Mouse (Mus musculus) midbrain, embryonic 15.5 days (tissue): Measurements from ENCODE around the gene Hk2. TPM values are rescaled to one million over a fixed set of nuclear protein-coding genes. Genes with fewer than 3 reads are reported as not detected.

ENCODE experiments used
- ATAC-seq: fragments of 200-750 bp; cut with Nextera tagmentation; replicated peaks from 2 replicates; pipeline ENCODE4 v1.8.0; 2017; ENCODE audit warnings: moderate TSS enrichment
- H3K27ac ChIP-seq: fragments of 300-500 bp; sonication (generic); 2 replicates; pipeline ENCODE4 v1.5.1; 2015; ENCODE audit warnings: mild to moderate bottlenecking, inconsistent platforms
- H3K27me3 ChIP-seq: fragments of 300-500 bp; sonication (generic); replicated peaks from 2 replicates; pipeline ENCODE4 v1.6.1; 2015; ENCODE audit warnings: inconsistent platforms
- H3K36me3 ChIP-seq: fragments of 300-500 bp; sonication (generic); replicated peaks from 2 replicates; pipeline ENCODE4 v1.6.1; 2015; ENCODE audit warnings: inconsistent platforms
- H3K4me1 ChIP-seq: fragments of 300-500 bp; sonication (generic); 2 replicates; pipeline ENCODE4 v1.6.1; 2015; ENCODE audit warnings: inconsistent platforms
- H3K4me2 ChIP-seq: fragments of 300-500 bp; sonication (generic); 2 replicates; pipeline ENCODE4 v1.6.1; 2015; ENCODE audit warnings: inconsistent platforms, mild to moderate bottlenecking, moderate library complexity
- H3K4me3 ChIP-seq: fragments of 300-500 bp; sonication (generic); 2 replicates; pipeline ENCODE4 v1.5.1; 2015; ENCODE audit warnings: mild to moderate bottlenecking, inconsistent platforms
- H3K9ac ChIP-seq: fragments of 300-500 bp; sonication (generic); 2 replicates; pipeline ENCODE4 v1.6.1; 2015; ENCODE audit warnings: mild to moderate bottlenecking, inconsistent platforms
- H3K9me3 ChIP-seq: fragments of 300-500 bp; sonication (generic); 2 replicates; pipeline ENCODE4 v1.6.1; 2016; ENCODE audit warnings: inconsistent platforms
- WGBS: fragments of 180-500 bp; shearing (Covaris S2); methylation state at CpG from one replicate; pipeline ENCODE4 v1.1.7; 2015; ENCODE audit warnings: mixed read lengths; 5-methylcytosine and 5-hydroxymethylcytosine counted together
- polyA plus RNA-seq: library from polyadenylated mRNA; unstranded; fragments of >200 nt; fragmentation: Nextera tagmentation; extraction: Ambion mirVana; gene quantifications from 2 replicates; pipeline ENCODE4 v1.2.1, GENCODE M21; 2015

Hk2 gene
- polyA plus RNA-seq: 2.2 and 2.8 TPM in 2 replicates

DNA sequence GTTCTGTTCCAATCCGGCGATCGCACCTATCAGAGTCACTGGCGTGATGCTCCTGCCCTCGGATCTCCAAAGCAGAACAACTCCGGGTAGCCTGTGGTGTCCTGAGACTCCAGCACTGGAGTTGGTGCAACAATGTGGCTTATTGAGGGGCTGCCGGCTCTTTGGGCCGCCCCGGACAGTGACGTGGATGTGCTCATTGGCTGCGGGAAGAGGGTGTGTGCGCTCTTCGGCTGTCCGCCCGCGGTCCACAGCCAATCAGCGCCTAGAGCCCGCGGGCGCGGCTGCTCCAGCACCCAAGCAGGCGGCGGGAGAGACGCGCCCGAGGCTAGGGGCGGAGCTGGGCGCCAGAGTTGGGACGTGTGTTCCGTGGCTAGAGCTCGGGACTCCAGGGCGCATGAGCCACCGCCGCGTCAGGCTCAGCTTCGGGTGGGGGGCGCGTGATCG is at the start of gene Hk2:
TSS of gene Hk2 (minus strand) at position 134 of the 444 bp plus-strand sequence.
- no peaks in the 10 kb centered on the region for H3K36me3 ChIP-seq
- peak within 1 kb of the TSS; percentile 34; the same call in 1 of the 2 replicates for H3K9ac ChIP-seq
- no peaks in the 10 kb centered on the region for H3K9me3 ChIP-seq
- H3K27me3 ChIP-seq: peaks cover 17% of the 10 kb centered on the region; the same call in 1 of the 2 replicates
- peak; percentile 95 for ATAC-seq
- peak within 1 kb of the TSS; percentile 53 for H3K4me3 ChIP-seq
- H3K27ac ChIP-seq: no peak within 1 kb of the TSS
- WGBS: under 1% methylated on average over 39 of the region's 39 CpGs
- peak within 1 kb of the TSS; percentile 99 for H3K4me2 ChIP-seq
- peaks cover 21% of the 10 kb centered on the region for H3K4me1 ChIP-seq

DNA sequence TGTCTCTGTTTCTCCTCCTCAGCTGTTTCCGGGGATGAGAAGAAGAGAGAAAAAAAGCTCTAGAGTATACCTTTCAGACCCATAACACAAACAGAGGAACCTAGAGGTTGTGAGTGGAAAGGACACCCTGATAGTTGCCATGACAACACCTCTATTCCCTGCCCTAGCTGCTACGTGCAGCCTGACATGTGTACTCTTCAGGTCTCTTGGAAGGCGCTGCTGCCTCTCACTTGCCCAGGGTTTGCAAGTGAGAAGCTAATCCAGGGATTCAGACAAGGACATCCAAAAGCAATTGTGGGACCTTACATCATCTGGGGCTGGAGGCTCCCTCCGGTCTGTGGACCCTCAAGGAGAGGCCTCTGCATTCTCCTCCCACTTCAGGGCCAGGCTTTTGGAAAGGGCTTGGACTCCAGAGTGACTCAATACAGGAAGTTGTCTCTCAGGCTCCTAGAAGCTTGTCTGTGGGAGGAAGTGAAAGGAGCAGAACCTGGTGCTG is 47.6 kb upstream of the Hk2 start:
- Histone ChIP-seq H3K4me1 (no peaks in the 10 kb centered on the region), H3K9ac (no peak overlapping the region), H3K4me2 (no peak overlapping the region), H3K4me3 (no peak overlapping the region), H3K27me3 (no peaks in the 10 kb centered on the region), H3K9me3 (no peaks in the 10 kb centered on the region), H3K27ac (no peak overlapping the region), H3K36me3 (no peaks in the 10 kb centered on the region)
- no peak for ATAC-seq
- WGBS: 46% methylated on average over 4 of the region's 4 CpGs

DNA sequence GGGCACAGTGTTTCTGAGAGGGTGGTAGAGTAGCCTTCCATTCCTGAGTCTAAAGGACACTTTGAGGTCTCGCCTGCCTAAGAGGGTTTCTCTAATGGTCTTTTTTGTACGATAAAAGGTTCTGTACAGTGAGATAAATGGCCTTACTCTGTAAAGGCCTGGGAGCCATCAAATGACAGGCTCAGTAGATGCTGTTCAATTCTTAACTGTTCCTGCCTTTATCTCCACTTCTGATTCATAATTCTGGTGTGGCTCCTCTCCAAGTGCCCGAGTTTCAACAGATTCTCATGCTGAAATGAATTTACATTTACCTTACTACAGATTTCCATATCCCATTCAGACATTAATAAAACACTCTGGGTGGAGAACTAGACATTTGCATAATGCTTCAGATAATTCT is 46.5 kb upstream of the Hk2 start:
- Histone ChIP-seq H3K9me3 (no peaks in the 10 kb centered on the region), H3K27ac (no peak overlapping the region), H3K4me1 (no peaks in the 10 kb centered on the region), H3K36me3 (no peaks in the 10 kb centered on the region), H3K27me3 (no peaks in the 10 kb centered on the region), H3K9ac (no peak overlapping the region), H3K4me3 (no peak overlapping the region), H3K4me2 (no peak overlapping the region)
- ATAC-seq: no peak
- WGBS: 64% methylated on average over 3 of the region's 3 CpGs

DNA sequence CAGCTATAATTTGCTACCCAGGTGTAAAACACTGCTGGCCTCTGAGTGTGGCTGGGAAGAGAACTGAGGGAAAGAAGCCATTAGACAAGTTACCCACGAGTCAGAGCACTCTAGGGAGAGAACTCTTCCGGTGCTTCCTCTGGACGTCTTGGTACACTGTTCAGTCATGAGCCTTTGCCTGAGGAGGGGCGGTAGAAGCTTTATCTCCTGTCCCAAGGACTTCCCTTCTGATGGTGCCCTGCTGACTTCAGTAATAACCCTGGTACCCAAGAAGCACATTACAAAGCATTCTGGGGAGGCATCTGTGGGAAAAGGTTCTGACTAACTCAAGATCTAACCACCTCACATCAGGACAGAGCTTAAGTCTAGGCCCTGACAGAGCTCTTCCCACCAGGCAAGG is 40.6 kb upstream of the Hk2 start:
- no peaks in the 10 kb centered on the region for H3K9me3 ChIP-seq
- WGBS: 83% methylated on average over 4 of the region's 4 CpGs
- H3K4me1 ChIP-seq: no peaks in the 10 kb centered on the region
- no peak overlapping the region for H3K27ac ChIP-seq
- no peak for ATAC-seq
- H3K4me3 ChIP-seq: no peak overlapping the region
- no peaks in the 10 kb centered on the region for H3K36me3 ChIP-seq
- H3K27me3 ChIP-seq: no peaks in the 10 kb centered on the region
- no peak overlapping the region for H3K9ac ChIP-seq
- no peak overlapping the region for H3K4me2 ChIP-seq

DNA sequence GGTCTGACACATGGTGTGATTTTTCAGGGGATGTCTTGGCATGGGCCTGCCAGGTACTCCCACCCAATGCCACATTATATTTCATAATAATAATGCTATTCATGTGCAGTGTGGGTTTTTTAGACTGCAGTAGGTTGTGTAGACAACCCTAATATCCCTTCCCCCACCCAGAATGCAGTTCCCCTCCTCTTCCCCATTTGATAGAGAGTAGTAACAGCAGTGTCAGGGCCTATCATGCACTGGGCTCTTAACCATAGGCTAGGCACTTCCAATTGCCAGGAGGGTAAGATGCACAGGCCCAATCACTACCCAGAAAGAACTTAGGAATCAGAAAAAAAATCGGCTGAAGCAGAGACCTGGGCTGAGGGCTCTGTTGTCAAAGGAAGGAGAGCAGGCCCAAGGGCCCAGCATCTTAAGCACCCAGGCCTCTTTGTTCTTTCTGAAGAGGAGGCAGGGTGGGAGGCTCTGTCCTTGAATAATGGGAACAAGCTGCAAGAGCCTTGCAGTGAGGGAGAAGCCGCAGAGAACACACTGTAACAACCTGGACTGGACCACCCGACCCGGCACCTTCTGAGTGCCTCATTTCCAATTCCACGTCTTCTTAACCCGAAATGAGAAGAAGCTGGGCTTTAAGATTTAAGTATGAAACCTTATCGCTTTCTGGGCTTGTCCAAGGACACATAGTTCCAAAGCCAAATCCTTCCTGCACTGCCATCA is 33.9 kb upstream of the Hk2 start:
- H3K36me3 ChIP-seq: no peaks in the 10 kb centered on the region
- H3K4me1 ChIP-seq: no peaks in the 10 kb centered on the region
- H3K4me3 ChIP-seq: no peak overlapping the region
- ATAC-seq: no peak
- H3K4me2 ChIP-seq: no peak overlapping the region
- H3K9ac ChIP-seq: no peak overlapping the region
- no peaks in the 10 kb centered on the region for H3K9me3 ChIP-seq
- no peaks in the 10 kb centered on the region for H3K27me3 ChIP-seq
- WGBS: 79% methylated on average over 7 of the region's 7 CpGs
- no peak overlapping the region for H3K27ac ChIP-seq

DNA sequence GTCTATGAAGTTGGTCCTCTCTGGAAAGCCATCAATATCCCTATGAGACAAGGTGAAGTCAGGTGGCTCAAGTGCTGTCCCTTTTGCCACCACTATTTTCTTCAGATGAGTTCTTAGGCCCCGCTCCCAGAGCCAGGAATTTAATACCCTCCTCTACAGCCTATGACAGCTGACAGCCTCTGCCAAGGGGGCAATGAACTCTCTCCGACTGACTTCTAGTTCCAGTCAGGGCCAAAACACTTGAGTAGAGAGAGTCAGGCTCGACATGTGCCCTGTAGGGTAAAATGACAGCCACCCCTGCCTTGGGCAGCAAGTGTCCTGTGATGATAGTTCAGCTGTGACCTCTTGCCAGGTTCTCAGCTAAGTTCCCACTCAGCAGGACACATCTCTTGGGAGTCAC is 32.7 kb upstream of the Hk2 start:
- Histone ChIP-seq H3K27ac (no peak overlapping the region), H3K27me3 (no peaks in the 10 kb centered on the region), H3K4me3 (no peak overlapping the region), H3K9ac (no peak overlapping the region), H3K36me3 (no peaks in the 10 kb centered on the region), H3K4me2 (no peak overlapping the region), H3K4me1 (no peaks in the 10 kb centered on the region), H3K9me3 (no peaks in the 10 kb centered on the region)
- no peak for ATAC-seq
- 68% methylated on average over 3 of the region's 3 CpGs for WGBS

DNA sequence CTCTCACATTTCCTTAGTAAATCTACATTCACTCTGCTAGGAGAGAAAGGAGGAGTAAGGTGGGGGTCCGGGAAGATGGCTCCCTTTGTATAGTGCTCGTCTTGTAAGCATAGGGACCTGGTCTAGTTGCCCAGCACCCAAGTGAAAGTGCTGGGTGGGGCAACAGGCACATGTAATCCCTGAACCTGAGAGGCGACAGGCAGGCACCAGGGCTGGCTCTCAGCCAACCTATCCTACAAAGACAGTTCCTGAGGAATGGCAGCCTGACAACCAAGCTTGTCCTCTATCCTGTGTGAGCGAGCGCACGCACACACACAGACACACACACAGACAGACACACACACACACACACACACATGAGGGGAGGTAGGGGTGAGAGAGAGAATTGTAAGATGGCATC is 32.2 kb upstream of the Hk2 start:
- Histone ChIP-seq H3K4me1 (no peaks in the 10 kb centered on the region), H3K9me3 (no peaks in the 10 kb centered on the region), H3K4me3 (no peak overlapping the region), H3K27ac (no peak overlapping the region), H3K9ac (no peak overlapping the region), H3K27me3 (no peaks in the 10 kb centered on the region), H3K4me2 (no peak overlapping the region), H3K36me3 (no peaks in the 10 kb centered on the region)
- no peak for ATAC-seq
- WGBS: 70% methylated on average over 6 of the region's 6 CpGs

DNA sequence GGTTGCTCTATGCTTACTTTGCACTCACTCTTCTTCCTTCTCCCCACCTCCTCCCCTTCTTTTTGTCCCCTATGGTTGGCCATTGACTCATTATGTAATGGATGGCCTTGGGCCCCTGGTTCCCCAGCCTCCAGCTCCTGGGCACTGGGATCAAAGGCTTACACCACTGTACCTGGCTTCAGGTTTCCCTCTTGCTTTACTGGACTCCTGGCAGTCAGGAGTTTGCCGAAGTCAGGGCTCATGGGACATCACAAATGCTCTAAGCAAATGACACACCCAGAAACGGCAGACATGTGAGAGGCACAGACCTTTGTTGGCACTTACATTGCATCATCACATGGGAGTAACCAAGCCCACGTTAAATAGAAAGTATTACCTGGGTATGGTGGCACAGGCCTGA is 31.6 kb upstream of the Hk2 start:
- ATAC-seq: no peak
- H3K27me3 ChIP-seq: no peaks in the 10 kb centered on the region
- 90% methylated on average over 3 of the region's 3 CpGs for WGBS
- H3K4me2 ChIP-seq: no peak overlapping the region
- no peak overlapping the region for H3K27ac ChIP-seq
- no peaks in the 10 kb centered on the region for H3K4me1 ChIP-seq
- H3K9ac ChIP-seq: no peak overlapping the region
- no peaks in the 10 kb centered on the region for H3K9me3 ChIP-seq
- H3K4me3 ChIP-seq: no peak overlapping the region
- no peaks in the 10 kb centered on the region for H3K36me3 ChIP-seq

DNA sequence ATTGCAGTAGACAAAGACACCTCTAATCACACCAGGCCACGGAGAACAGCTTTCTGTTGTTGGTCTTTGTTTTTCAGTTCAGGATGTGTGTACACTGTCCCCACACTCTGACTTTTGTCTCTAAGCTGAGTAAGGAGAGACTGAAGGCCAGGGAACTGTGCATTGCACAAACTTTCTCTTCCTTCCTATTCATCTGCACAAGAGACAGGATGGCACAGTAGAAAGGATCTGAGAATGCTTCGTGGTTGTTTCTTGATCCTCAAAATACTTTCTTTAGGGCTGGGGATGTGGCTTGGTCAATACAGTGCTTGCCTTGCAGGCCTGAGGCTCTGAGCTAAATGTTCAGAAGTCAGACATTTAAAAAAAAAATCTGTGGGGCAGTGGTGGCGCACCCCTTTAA is 30.7 kb upstream of the Hk2 start:
- H3K27ac ChIP-seq: no peak overlapping the region
- H3K4me3 ChIP-seq: no peak overlapping the region
- H3K9ac ChIP-seq: no peak overlapping the region
- H3K36me3 ChIP-seq: no peaks in the 10 kb centered on the region
- ATAC-seq: no peak
- H3K9me3 ChIP-seq: no peaks in the 10 kb centered on the region
- no peaks in the 10 kb centered on the region for H3K4me1 ChIP-seq
- no peaks in the 10 kb centered on the region for H3K27me3 ChIP-seq
- 83% methylated on average over 3 of the region's 3 CpGs for WGBS
- H3K4me2 ChIP-seq: no peak overlapping the region

DNA sequence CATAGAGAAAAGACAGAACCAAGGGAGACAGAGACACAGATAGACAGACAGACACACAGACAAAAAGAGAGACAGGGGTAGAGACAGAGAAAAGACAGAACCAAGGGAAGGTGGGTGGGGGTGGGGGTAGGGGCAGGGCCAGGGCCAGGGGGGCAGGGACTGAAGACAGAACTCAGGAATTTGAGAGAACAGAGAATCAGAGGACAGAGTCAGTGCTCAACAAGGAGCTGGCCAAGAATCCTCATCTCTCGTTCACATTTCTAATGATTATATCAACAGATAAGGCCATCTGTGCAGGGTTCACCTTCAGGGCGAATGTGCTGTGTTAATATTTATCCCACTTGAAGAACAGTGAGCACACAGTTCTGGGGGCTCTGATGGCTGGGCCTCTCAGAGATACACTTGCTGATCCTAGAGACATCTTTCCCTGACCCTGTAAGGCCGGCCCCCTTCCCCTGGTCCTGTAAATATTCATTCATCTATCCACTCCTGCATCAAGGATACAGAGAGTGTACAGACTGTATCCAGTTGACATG is 24.0 kb upstream of the Hk2 start:
- H3K4me3 ChIP-seq: no peak overlapping the region
- no peak overlapping the region for H3K27ac ChIP-seq
- WGBS: 75% methylated on average over 3 of the region's 3 CpGs
- no peaks in the 10 kb centered on the region for H3K4me1 ChIP-seq
- H3K9ac ChIP-seq: no peak overlapping the region
- H3K4me2 ChIP-seq: no peak overlapping the region
- no peaks in the 10 kb centered on the region for H3K9me3 ChIP-seq
- H3K27me3 ChIP-seq: no peaks in the 10 kb centered on the region
- no peaks in the 10 kb centered on the region for H3K36me3 ChIP-seq
- no peak for ATAC-seq

DNA sequence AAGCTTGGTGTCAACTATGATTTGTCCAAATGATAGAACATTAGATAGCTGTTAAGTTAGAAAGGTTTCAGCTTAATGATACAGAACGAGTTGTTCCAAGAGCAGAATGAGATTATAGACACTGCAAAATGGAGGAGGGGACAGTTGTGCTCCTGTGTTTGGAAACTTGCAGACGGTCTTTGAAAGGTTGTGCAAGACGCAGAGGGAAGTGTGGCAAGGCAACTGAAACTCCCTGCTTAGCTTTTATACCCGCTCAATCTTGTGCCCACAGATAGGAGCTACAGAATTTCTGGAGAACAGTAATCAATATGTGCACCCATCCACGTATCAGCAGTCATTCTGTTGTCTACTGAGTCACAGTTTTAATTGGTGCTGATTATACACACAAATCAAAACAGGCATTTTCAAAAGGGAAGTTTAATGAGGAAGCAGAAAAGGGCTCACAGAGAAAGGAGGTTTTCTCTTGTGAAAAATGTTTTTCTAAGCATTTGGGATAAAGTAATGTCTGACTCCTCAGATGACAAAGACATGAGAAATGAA is 23.1 kb upstream of the Hk2 start:
- Histone ChIP-seq H3K4me2 (no peak overlapping the region), H3K27ac (no peak overlapping the region), H3K36me3 (no peaks in the 10 kb centered on the region), H3K9me3 (no peaks in the 10 kb centered on the region), H3K4me3 (no peak overlapping the region), H3K4me1 (no peaks in the 10 kb centered on the region), H3K27me3 (no peaks in the 10 kb centered on the region), H3K9ac (no peak overlapping the region)
- WGBS: 64% methylated on average over 5 of the region's 5 CpGs
- ATAC-seq: no peak

DNA sequence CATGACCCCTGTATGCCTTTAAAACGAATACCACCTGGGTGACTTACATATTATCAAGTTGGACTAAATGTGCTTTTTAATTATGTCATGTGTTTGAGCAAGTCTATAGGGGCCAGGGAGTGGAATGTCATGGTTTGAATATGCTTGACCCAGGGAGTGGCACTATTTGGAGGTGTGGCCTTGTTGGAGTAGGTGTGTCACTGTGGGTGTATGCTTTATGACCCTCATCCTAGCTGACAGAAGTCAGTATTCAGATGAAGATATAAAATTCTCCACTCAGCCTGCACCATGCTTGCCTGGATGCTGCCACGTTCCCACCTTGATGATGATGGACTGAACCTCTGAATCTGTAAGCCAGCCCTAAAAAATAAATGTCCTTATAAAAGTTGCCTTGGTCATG is 16.6 kb upstream of the Hk2 start:
- 91% methylated on average over 2 of the region's 2 CpGs for WGBS
- no peak overlapping the region for H3K4me2 ChIP-seq
- no peak overlapping the region for H3K9ac ChIP-seq
- no peak for ATAC-seq
- H3K9me3 ChIP-seq: no peaks in the 10 kb centered on the region
- H3K27ac ChIP-seq: no peak overlapping the region
- no peaks in the 10 kb centered on the region for H3K4me1 ChIP-seq
- no peaks in the 10 kb centered on the region for H3K27me3 ChIP-seq
- H3K36me3 ChIP-seq: no peaks in the 10 kb centered on the region
- H3K4me3 ChIP-seq: no peak overlapping the region

DNA sequence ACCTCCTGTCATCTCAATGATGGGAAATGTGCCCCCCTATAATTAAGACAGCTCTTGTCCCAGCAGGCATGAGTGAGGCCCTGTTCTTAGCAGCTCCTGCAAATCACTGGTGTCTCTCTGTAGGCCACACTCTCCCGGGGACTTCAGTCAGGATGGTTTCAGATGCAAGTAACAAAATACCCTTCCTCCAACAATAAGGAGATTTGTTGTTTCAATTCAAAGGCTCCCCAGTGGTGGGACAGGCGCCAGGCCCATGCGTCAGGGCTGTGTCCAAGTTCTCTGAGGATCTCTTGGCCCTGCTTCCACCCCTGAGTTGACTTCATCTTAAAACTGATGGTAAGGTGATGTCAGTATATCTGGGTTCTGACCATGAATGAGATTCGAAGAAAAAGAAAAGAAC is 9.7 kb upstream of the Hk2 start:
- Histone ChIP-seq H3K4me1 (no peaks in the 10 kb centered on the region), H3K4me3 (no peak overlapping the region), H3K27ac (no peak overlapping the region), H3K36me3 (no peaks in the 10 kb centered on the region), H3K4me2 (no peak overlapping the region), H3K9ac (no peak overlapping the region), H3K27me3 (no peaks in the 10 kb centered on the region), H3K9me3 (no peaks in the 10 kb centered on the region)
- ATAC-seq: no peak
- 72% methylated on average over 4 of the region's 4 CpGs for WGBS
